Mouse (Mus musculus) limb, embryonic 13.5 days (tissue): ENCODE measurements around the gene Nrg3. TPM values are rescaled to one million over a fixed set of nuclear protein-coding genes. Genes with fewer than 3 reads are reported as not detected.
"Not testable (repeated sequence)": the region's sequence is repeated elsewhere in the genome, so short reads cannot be mapped to it uniquely, and the experiment has no call there.

Source experiments
- ATAC-seq: fragments of 200-750 bp; cut with Nextera tagmentation; 2 replicates; pipeline ENCODE4 v1.8.0; 2017; ENCODE audit warnings: low read depth, moderate number of reproducible peaks, moderate TSS enrichment; ENCODE audit not compliant: low FRiP score
- H3K27ac ChIP-seq: fragments of 300-500 bp; sonication (generic); 2 replicates; pipeline ENCODE4 v1.5.1; 2015; ENCODE audit warnings: inconsistent platforms, mild to moderate bottlenecking, moderate library complexity
- H3K27me3 ChIP-seq: fragments of 300-500 bp; sonication (generic); 2 replicates; pipeline ENCODE4 v1.6.1; 2015; ENCODE audit warnings: mild to moderate bottlenecking, inconsistent platforms
- H3K36me3 ChIP-seq: fragments of 300-500 bp; sonication (generic); 2 replicates; pipeline ENCODE4 v1.6.1; 2015; ENCODE audit warnings: inconsistent platforms, mild to moderate bottlenecking, moderate library complexity
- H3K4me1 ChIP-seq: fragments of 300-500 bp; sonication (generic); 2 replicates; pipeline ENCODE4 v1.6.1; 2015; ENCODE audit warnings: inconsistent platforms
- H3K4me2 ChIP-seq: fragments of 300-500 bp; sonication (generic); replicated peaks from 2 replicates; pipeline ENCODE4 v1.6.1; 2015; ENCODE audit warnings: inconsistent platforms, mild to moderate bottlenecking, moderate library complexity
- H3K4me3 ChIP-seq: fragments of 300-500 bp; sonication (generic); 2 replicates; pipeline ENCODE4 v1.5.1; 2015; ENCODE audit warnings: moderate library complexity, mild to moderate bottlenecking, inconsistent platforms
- H3K9ac ChIP-seq: fragments of 300-500 bp; sonication (generic); 2 replicates; pipeline ENCODE4 v1.6.1; 2015; ENCODE audit warnings: mild to moderate bottlenecking, inconsistent platforms
- H3K9me3 ChIP-seq: fragments of 300-500 bp; sonication (generic); 2 replicates; pipeline ENCODE4 v1.6.1; 2016; ENCODE audit warnings: inconsistent platforms
- WGBS: fragments of 180-500 bp; shearing (Covaris S2); methylation state at CpG from one replicate; pipeline ENCODE4 v1.1.7; 2015; 5-methylcytosine and 5-hydroxymethylcytosine counted together
- polyA plus RNA-seq: library from polyadenylated mRNA; unstranded; fragments of >200 nt; fragmentation: Nextera tagmentation; extraction: Ambion mirVana; gene quantifications from 2 replicates; pipeline ENCODE4 v1.2.1, GENCODE M21; 2015

The Nrg3 gene
- polyA plus RNA-seq, 1 experiment from 2014 or later, result 0.10 TPM

- Histone ChIP-seq H3K4me3 (no peak overlapping the region), H3K27ac (no peak overlapping the region), H3K9ac (no peak overlapping the region), H3K4me2 (no peak overlapping the region), H3K4me1 (no peaks in the 10 kb centered on the region), H3K9me3 (no peaks in the 10 kb centered on the region), H3K36me3 (no peaks in the 10 kb centered on the region), H3K27me3 (no peaks in the 10 kb centered on the region)
- no peak for ATAC-seq
- 83% methylated on average over 1 of the region's 1 CpGs for WGBS
Measured at GRCm38 (mm10) chr14:38535181-38535580, 937.7 kb downstream of the Nrg3 start.

GRCm38 (mm10) chr14:38533495-38533894 is 939.4 kb downstream of the Nrg3 start:
- Histone ChIP-seq H3K36me3 (no peaks in the 10 kb centered on the region), H3K4me2 (no peak overlapping the region), H3K4me1 (no peaks in the 10 kb centered on the region), H3K27ac (no peak overlapping the region), H3K9me3 (no peaks in the 10 kb centered on the region), H3K9ac (no peak overlapping the region), H3K4me3 (no peak overlapping the region), H3K27me3 (no peaks in the 10 kb centered on the region)
- no peak for ATAC-seq

- Histone ChIP-seq H3K4me2 (no peak overlapping the region), H3K27ac (no peak overlapping the region), H3K9ac (no peak overlapping the region), H3K4me3 (no peak overlapping the region), H3K9me3 (no peaks in the 10 kb centered on the region), H3K4me1 (no peaks in the 10 kb centered on the region), H3K27me3 (no peaks in the 10 kb centered on the region), H3K36me3 (no peaks in the 10 kb centered on the region)
- ATAC-seq, result no peak
- 81% methylated on average over 5 of the region's 5 CpGs for WGBS
Measured at GRCm38 (mm10) chr14:38516232-38516631, 956.7 kb downstream of the Nrg3 start.

GRCm38 (mm10) chr14:38509016-38509415 is 963.9 kb downstream of the Nrg3 start:
- WGBS, result 90% methylated on average over 2 of the region's 2 CpGs
- H3K4me2 ChIP-seq, result no peak overlapping the region
- no peak for ATAC-seq
- H3K36me3 ChIP-seq, result no peaks in the 10 kb centered on the region
- no peak overlapping the region for H3K9ac ChIP-seq
- no peaks in the 10 kb centered on the region for H3K9me3 ChIP-seq
- no peaks in the 10 kb centered on the region for H3K4me1 ChIP-seq
- no peak overlapping the region for H3K27ac ChIP-seq
- no peak overlapping the region for H3K4me3 ChIP-seq
- no peaks in the 10 kb centered on the region for H3K27me3 ChIP-seq

- H3K27me3 ChIP-seq, result no peaks in the 10 kb centered on the region
- no peak for ATAC-seq
- no peak overlapping the region for H3K9ac ChIP-seq
- H3K9me3 ChIP-seq, result no peaks in the 10 kb centered on the region
- 56% methylated on average over 1 of the region's 1 CpGs for WGBS
- no peak overlapping the region for H3K4me3 ChIP-seq
- H3K4me2 ChIP-seq, result no peak overlapping the region
- no peak overlapping the region for H3K27ac ChIP-seq
- H3K4me1 ChIP-seq, result no peaks in the 10 kb centered on the region
- H3K36me3 ChIP-seq, result no peaks in the 10 kb centered on the region
Measured at GRCm38 (mm10) chr14:38494970-38495369, 977.9 kb downstream of the Nrg3 start.

- no peak overlapping the region for H3K9ac ChIP-seq
- no peaks in the 10 kb centered on the region for H3K9me3 ChIP-seq
- H3K36me3 ChIP-seq, result no peaks in the 10 kb centered on the region
- no peaks in the 10 kb centered on the region for H3K27me3 ChIP-seq
- no peak overlapping the region for H3K4me3 ChIP-seq
- H3K4me2 ChIP-seq, result no peak overlapping the region
- no peaks in the 10 kb centered on the region for H3K4me1 ChIP-seq
- 82% methylated on average over 2 of the region's 2 CpGs for WGBS
- no peak for ATAC-seq
- H3K27ac ChIP-seq, result no peak overlapping the region
Measured at GRCm38 (mm10) chr14:38447086-38447485, 1025.8 kb downstream of the Nrg3 start.

GRCm38 (mm10) chr14:38444788-38445187 is 1028.1 kb downstream of the Nrg3 start:
- ATAC-seq, result no peak
- H3K4me3 ChIP-seq, result no peak overlapping the region
- no peaks in the 10 kb centered on the region for H3K9me3 ChIP-seq
- WGBS, result 78% methylated on average over 2 of the region's 2 CpGs
- no peak overlapping the region for H3K27ac ChIP-seq
- no peaks in the 10 kb centered on the region for H3K27me3 ChIP-seq
- no peaks in the 10 kb centered on the region for H3K36me3 ChIP-seq
- no peak overlapping the region for H3K9ac ChIP-seq
- H3K4me2 ChIP-seq, result no peak overlapping the region
- H3K4me1 ChIP-seq, result no peaks in the 10 kb centered on the region

- H3K9ac ChIP-seq, result no peak overlapping the region
- no peaks in the 10 kb centered on the region for H3K4me1 ChIP-seq
- H3K4me2 ChIP-seq, result no peak overlapping the region
- H3K27me3 ChIP-seq, result no peaks in the 10 kb centered on the region
- ATAC-seq, result no peak
- H3K27ac ChIP-seq, result no peak overlapping the region
- no peaks in the 10 kb centered on the region for H3K36me3 ChIP-seq
- H3K4me3 ChIP-seq, result no peak overlapping the region
- 63% methylated on average over 6 of the region's 6 CpGs for WGBS
- no peaks in the 10 kb centered on the region for H3K9me3 ChIP-seq
Measured at GRCm38 (mm10) chr14:38433793-38434589, 1038.9 kb downstream of the Nrg3 start.

GRCm38 (mm10) chr14:38374660-38375059 is 1098.2 kb downstream of the Nrg3 start:
- H3K27ac ChIP-seq, result no peak overlapping the region
- no peak for ATAC-seq
- H3K4me2 ChIP-seq, result no peak overlapping the region

GRCm38 (mm10) chr14:38340967-38341366 is 1131.9 kb downstream of the Nrg3 start:
- H3K4me1 ChIP-seq, result no peaks in the 10 kb centered on the region
- no peaks in the 10 kb centered on the region for H3K27me3 ChIP-seq
- no peak overlapping the region for H3K4me3 ChIP-seq
- ATAC-seq, result no peak
- no peaks in the 10 kb centered on the region for H3K36me3 ChIP-seq
- H3K4me2 ChIP-seq, result no peak overlapping the region
- H3K9ac ChIP-seq, result no peak overlapping the region
- H3K27ac ChIP-seq, result no peak overlapping the region
- no peaks in the 10 kb centered on the region for H3K9me3 ChIP-seq

More at GRCm38 (mm10) chr14:38374660-38375059, 1098.2 kb downstream of the Nrg3 start:
- H3K9ac ChIP-seq, result no peak overlapping the region
- no peaks in the 10 kb centered on the region for H3K27me3 ChIP-seq
- H3K4me1 ChIP-seq, result no peaks in the 10 kb centered on the region
- no peaks in the 10 kb centered on the region for H3K36me3 ChIP-seq
- no peaks in the 10 kb centered on the region for H3K9me3 ChIP-seq
- H3K4me3 ChIP-seq, result no peak overlapping the region

- H3K36me3 ChIP-seq, H3K4me2 ChIP-seq, H3K9ac ChIP-seq, ATAC-seq, H3K27me3 ChIP-seq, H3K27ac ChIP-seq, H3K4me1 ChIP-seq, H3K9me3 ChIP-seq, H3K4me3 ChIP-seq: not testable (repeated sequence)
- 77% methylated on average over 1 of the region's 1 CpGs for WGBS
Measured at GRCm38 (mm10) chr14:38322841-38323240, 1150.0 kb downstream of the Nrg3 start.

GRCm38 (mm10) chr14:38320619-38321340 is 1152.1 kb downstream of the Nrg3 start:
- Histone ChIP-seq H3K9me3 (no peaks in the 10 kb centered on the region), H3K4me3 (no peak overlapping the region), H3K4me1 (no peaks in the 10 kb centered on the region), H3K36me3 (no peaks in the 10 kb centered on the region), H3K9ac (no peak overlapping the region), H3K27ac (no peak overlapping the region), H3K4me2 (no peak overlapping the region), H3K27me3 (no peaks in the 10 kb centered on the region)
- WGBS, result 93% methylated on average over 1 of the region's 1 CpGs
- no peak for ATAC-seq
